Mouse (Mus musculus) embryo, embryonic 11.5 days (tissue): ENCODE measurements at regions not wholly inside any gene's neighbourhood (a gene's known extent, or its start where the extent isn't known, plus 50 kb on each side); places are given as distances from the start of the nearest gene placed in this dataset.

Experiments
- DNase-seq: peaks from one replicate; pipeline ENCODE4 v3.0.0-alpha.2; 2012; ENCODE audit warnings: low read depth, low spot score

DNA sequence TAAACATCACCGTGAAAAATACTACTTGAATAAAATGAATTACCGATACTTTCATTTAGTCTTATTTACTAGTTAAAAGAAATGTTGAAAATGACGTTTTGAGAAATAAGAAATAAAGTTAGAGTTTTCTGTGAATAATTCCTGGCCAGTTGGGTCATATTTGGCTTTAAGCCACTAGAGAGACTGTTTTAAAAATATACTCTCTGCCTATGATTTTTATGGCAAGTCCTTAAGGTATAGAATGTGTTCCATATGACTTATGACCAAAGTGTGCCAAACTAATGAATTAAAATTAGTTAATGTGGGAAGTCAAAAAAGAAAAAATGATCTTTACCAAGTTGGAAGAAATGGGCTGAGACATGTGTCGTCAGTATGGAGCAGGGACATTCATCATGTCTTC, 354.2 kb upstream of the Col3a1 start:
- DNase-seq, result peak; percentile 11

DNA sequence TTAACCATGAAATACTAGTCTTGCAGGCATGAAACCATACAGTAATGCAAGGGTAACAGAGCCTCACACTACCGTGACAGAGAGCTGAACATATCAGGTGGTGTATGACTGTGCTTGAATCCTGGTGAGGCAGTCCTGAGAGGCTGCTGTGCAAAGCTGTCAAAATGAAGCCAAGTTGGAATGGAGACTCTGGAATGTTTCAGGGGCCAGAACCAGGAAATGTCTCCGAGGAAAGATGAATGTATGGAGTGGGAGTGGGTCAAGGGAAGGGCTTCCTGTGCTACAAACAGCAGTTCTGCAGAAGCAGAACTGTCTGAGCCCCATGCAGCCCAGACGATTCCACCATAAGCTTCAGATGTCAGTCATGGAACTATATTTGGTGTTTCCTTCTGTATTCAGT, 324.2 kb upstream of the Col3a1 start:
- DNase-seq, result no peak

DNA sequence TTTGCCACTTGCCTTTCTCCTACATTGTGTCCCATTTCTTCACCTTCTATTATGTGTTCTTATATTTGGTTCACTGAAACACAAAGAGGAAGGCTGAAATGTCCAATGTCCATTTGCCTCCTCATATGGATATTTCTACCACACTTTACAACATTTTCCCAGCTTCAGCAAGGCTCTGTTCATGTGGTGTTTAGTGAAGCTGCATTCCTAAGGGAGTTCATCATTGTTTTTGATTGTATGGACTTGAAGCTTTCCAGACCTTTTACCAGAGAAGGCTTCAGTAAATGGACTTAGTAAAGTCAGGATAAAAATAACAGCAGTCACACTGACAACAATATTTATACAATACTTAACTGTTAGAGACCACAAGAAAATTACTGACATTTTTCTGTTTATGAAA, 290.8 kb upstream of the Col3a1 start:
- no peak for DNase-seq

DNA sequence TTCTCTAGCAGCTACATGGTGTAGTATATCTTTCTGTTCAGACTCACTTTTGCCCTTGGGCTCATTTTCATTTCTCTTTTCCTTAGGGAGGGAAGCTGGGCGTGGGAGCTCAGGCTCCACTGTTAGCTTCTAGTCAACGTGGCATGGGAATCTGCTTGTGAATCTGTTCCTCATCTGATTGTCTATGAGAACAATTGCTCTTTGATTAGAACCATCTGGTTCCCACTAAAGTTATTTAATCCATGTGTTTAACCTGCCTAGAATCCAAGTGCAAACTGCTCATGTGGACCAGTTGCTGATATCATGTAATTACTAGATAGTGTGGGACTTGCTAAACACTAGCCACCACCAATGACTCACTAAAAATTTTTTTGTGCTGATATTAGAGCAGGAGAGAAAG, 290.1 kb upstream of the Col3a1 start:
- DNase-seq, result no peak

DNA sequence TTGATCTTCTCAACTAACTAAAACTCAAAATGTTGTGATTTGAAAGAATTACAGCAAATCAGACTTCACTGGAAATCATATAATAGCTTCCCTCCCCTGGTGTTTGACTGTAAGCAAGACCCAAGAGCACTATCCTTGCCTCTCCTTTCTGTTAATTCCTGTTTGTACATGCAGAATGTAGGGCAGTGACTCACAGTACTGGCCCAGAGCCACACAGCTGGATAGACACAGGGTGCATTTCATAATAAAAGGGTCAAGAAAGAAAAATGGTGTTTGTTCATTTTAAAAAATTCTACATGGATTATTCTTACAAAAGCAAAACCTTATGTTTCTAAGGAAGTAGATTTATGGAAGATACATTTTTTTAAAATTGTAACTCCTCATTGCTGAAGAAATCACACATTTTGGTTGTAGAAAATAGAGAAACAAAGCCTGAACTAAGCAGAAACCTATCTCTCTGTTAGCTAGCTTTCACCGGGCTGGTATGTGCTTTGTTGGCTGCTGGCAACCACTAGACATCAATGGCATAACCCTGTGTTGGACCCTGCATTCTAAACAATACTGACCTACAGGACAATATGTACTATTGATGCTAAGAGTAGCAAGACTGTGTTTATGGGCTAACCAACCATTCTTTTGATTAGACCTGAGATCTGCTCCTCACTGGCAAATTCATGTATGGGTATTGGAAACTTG, 289.0 kb upstream of the Col3a1 start:
- DNase-seq, result no peak

DNA sequence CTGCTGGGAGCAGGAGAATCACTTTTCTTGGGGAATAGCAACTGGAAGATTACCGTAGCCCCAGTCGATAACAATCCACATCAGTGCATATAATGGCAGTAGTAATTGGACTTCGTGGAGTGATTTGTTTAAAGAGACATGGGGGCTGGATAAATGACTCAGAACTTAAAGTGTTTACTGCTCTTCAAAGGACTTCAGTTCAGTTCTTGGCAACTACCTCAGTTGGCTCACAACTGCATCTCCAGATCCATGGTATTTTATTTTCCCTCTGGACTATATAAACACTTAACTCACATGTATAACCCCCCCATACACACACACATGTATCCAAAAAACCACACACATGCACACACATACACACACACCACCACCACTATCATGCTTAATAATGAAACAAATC, 288.0 kb upstream of the Col3a1 start:
- DNase-seq, result no peak

DNA sequence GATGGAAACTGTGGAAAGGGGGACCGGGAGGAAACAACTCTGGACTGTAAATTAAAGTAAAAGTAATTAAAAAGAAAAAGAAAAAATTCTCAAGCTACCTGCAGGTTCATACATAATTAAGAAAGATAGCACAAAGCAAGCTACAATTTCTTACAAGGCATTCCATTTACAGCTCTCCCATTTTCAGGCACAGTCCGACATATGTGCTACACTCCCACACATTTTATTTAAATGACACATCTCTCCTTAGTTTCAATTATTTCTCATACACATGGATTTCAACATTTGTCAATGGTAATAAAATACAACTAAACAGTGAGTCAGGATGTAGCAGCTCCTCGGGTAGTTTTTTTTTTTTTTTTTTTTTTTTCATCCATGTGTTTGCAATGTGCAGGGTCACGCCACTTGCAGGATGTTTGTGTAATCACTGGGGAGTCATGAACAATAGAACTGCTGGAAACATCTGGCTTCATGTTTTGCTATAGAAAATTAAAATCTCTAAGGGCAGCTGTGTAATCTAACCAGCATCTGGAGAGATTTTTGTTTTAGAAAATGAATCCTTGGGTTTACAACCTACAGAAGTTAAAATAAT, 279.8 kb upstream of the Col3a1 start:
- DNase-seq, result no peak

DNA sequence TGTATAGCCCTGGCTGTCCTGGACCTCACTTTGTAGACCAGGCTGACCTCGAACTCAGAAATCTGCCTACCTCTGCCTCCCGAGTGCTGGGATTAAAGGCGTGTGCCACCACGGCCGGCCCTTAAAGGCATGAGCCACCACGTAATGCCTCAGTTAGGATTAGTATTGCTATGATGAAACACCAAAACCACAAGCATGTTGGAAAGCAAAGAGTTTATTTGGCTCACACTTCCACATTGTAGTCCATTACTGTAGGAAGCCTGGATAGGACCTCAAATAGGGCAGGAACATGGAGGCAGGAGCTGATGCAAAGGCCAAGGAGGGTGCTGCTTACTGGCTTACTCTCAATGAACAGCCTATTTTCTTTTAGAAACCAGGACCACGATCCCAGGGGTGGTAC, 278.0 kb upstream of the Col3a1 start:
- no peak for DNase-seq

DNA sequence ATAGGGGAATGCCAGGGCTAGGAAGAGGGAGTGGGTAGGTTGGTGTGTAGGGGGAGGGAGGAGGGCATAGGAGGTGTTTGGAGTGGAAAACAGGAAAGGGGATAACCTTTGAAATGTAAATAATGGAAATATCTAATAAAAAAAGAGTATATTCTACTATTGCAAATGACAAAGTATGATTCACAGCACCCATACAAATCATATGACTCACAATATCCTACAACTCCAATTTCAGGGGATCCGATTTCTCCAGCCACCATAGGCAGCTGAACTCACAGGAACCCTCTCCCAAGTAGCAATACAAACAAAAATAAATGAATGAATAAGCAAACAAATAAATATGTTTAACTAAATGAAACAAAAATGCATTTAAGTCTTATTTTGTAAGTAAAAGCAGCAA, 270.0 kb upstream of the Col3a1 start:
- DNase-seq, result no peak

DNA sequence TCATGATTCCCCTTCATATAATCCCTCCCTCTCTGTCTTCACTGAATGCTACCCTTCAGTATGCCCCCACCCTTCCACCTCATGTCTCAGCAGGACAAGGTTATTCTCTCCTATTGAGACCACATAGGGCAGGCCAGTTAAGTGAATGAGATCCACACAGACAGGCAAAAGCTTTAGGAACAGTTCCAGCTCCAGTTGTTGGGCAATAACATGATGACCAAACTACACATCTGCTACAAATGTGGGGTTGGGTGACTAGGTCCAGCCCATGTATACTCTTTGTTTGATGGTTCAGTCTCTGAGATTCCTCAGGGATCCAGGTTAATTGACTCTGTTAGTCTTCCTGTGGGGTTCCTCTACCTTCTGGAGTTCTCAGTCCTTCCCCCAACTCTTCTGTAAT, 269.5 kb upstream of the Col3a1 start:
- no peak for DNase-seq

DNA sequence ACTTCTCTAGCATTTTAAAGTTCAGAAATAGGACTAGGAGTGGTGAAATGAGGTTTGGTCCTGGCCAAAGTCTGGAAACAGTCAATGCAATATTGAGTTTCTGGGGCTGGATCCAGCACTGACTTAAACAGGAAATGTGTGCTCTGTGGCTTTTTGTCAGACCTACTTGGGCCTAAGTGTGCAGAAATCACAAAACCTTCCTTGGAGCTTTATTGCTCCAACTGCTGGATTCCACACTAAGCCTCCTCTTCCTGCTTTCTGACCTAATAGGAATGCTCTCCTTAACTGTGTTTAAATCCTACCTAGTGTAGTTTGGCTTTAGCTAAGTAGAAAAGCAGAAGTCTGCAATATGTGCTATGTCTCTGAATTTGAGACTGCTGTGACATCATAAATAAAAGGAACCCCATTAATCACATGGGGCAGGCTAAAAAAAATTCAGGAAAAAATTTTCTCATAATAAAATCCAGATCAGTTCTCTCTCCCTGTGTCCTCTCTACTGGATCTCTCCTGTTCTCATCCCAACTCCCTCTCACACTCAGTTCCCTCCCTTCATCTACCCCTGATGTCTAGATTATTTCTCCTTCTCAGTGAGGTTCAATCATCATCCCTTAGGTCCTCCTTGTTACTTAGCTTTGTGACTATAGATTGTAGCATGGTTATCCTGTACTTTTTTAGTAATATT, 268.0 kb upstream of the Col3a1 start:
- DNase-seq, result no peak

DNA sequence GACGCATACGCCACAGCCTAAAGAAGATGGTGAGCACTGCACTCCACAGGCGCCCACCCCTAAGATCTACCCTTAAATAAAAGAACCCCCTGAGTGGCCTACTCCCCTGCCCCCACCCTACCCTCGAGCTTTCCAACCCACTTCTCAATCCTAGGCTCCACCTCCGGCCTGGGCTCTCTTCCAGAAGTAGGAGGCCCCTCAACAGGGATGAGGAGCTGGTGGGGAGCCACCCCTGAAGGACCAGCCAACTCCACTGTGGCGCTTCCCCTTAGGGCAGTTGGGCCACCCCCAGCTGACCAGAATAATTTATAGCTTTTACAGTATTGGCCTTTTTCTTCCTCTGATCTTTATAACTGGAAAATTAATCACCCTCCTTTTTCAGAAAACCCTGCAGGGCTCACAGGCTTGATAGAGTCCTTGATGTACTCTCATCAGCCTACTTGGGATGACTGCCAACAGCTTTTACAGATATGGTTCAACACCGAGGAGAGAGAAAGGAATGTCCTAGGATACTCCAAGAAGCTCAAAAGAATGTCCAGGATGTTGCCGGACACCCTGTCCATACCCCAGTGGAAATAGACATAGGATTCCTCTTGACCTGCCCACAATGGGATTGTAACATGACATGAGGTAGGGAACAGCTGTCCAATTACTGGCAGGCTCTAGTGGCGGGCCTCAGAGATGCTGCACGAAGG, 220.3 kb upstream of the Col3a1 start:
- DNase-seq, result no peak

DNA sequence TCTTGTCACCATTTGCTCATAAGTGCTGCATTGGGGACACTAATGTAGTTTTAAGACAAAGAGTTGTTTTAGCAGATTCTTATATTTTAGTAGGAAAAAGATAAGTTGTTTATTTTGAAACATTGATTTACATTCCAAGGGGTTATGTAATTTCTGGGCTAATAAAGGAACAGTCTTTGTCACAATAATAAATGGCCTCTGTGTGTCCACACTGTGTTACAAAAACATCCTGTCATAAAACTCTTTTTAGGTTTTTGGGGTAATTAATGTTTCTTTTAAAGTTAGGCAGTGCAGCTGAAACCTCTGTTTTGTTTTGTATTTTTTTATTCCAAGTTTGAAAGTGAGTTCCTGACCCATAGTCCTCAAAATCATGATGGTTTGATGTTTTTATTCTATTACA, 210.4 kb upstream of the Col3a1 start:
- no peak for DNase-seq

DNA sequence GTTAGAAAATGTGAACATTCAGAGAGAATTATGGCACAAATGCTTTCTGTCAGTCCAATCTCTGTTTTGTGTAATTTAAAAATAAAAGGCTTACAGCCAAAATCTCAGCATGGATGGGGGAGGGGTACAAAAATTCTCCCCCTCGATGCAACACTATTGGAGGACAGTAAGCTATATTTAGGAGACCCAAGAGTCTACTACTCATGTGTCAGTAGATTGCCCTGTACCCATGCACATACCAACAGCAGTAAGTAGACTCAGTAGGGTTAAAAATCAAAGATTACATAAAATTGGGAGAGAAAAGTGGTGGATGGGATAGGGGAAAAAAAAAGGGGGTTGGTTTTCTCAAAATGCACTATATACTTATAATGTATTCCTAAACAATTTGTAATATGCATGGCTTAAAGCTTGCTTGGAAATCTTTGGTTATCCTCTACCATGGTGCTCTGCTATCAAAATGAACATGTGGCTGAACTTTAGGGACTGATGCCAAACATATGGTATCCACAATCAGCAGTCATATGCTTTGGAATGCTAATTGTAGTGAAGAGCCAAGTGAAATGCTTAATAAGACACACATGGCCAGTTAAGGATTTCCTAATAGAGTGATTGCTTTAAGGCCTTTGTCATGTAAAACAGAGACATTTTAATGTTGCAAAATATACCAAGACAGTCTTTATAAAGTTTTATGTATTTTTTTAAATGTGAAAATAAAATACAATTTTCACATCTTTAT, 194.8 kb upstream of the Col3a1 start:
- DNase-seq, result no peak

DNA sequence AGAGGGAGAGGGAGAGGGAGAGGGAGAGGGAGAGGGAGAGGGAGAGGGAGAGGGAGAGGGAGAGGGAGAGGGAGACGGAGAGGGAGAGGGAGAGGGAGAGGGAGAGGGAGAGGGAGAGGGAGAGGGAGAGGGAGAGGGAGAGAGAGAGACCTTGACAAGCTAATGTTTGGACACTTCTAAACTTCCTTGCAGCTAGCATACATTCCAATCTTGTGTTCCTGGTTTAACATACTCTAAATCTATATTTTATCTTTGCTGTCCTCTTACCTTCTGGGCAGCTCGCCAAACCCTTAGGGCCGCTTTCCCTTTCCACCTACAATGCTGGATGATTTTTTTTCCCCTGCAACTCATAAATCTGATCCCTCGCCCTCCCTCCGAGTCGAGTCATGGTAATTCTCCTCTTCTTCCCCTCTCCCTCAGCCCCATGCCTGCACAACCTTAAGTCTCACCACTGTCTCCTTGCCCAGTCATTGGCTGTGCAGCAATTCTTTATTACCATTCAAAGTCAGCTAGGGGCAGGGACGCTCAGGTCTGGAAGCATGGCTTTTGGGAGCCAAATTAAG, 176.1 kb upstream of the Col3a1 start:
- DNase-seq, result peak; percentile 13

DNA sequence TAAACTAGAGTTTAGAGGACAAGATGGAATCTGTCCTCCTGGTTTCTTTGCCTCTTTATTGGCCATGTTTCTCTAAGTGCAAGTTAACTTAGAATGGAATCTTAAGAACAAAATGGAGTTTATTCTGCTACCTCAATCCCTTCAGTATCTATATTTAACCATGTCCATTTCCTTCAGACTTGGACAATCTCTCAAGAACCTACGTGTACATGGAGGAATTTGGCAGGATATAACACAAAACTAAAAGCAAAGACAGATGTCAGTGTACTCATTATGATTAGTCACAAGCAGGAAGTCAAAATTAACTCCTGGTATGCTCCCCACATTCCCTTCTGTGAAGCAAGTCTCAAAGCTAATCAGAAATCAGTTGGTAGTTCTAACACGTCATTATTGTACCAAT, 164.3 kb upstream of the Col3a1 start:
- DNase-seq, result no peak

DNA sequence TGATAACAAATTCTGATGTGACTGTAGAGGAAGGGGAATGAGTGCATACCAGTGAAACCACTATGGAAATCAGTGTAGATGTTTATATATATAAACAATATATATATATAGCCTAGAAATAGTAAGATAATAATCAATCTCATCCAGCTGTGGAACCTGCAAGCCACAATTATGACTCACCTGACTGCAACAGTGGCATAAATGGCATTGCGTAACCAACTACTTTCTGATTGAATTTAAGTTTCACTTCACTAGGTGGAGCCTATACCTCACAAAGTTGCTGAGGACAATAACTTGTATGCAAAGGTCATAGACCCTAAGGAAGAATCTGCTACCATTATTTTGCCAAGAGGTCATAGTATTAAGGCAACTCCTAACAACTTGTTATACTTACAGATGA, 129.7 kb upstream of the Col3a1 start:
- DNase-seq, result no peak

DNA sequence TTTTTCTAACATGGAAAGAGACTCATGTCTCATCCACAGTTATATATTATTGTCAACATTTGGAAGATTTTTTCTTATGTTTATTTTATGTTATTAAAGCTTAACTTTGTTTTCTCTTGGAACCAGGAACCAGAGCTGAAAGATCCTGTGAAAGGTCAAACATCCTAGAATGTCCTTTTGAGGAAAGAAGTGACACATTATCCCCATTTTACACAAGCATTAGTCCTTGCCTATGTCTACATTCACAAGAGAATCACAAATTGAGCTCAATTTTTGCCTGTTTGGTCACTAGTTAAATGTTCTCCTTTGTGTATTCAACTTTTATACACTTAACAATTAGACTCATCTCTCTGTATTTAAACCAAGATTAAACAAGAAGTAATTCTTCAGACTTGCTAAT, 126.0 kb upstream of the Col3a1 start:
- no peak for DNase-seq

DNA sequence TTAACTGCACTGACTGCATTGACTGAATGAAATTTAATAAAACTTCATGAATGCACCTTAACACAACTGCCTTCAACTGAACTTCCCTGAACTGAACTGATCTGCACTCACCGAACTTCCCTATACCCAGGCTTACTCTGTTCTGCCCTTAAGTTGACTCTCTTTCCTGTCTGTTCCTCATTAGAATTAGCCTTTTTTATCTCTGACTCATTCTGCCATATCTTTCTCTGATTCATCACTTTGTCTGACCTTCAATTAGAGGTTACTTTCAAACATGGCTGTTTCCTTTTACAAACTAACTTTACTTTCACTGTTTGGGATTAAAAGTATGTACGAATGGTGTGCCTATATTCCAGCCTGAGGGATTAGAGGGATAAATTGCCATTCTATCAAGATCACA, 103.4 kb upstream of the Col3a1 start:
- DNase-seq, result no peak

DNA sequence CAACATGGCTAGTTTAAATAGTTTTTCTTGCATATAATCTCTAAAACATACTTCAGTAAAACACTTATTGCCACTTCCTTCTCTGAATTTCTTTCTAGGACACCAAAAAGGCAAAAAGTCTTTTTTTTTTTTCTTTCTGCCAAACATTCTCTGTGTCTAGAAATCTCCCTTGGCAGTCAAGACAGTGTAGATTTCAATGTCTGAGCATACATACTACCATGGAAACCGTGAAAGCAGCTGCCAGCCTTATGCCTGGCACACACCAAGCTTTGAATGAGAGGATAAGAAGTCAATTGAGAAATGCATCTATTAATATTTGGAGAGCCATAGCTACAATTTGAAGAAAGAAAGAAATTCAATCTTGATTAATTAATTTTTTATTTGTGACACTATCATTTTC, 95.1 kb upstream of the Col3a1 start:
- no peak for DNase-seq
